Mouse (Mus musculus): ENCODE results near the gene Impdh1.
"Not testable (repeated sequence)": the region's sequence is repeated elsewhere in the genome, so short reads cannot be mapped to it uniquely, and the experiment has no call there.

Gene Impdh1

GRCm38 (mm10) chr6:29215881-29216501 is at the start of gene Impdh1:
Impdh1 (minus strand) TSS chr6:29216364.
- DNase-seq (ENCODE audit: low read depth, low spot score), result peak; percentile 53

- DNase-seq (ENCODE audit: low read depth, low spot score), result no peak
Measured at GRCm38 (mm10) chr6:29264456-29264781, 48.3 kb upstream of the Impdh1 start.

GRCm38 (mm10) chr6:29263650-29264455 is 47.7 kb upstream of the Impdh1 start:
- peak; percentile 85 for DNase-seq (ENCODE audit: low read depth, low spot score)

GRCm38 (mm10) chr6:29261831-29262230 is 45.7 kb upstream of the Impdh1 start:
- DNase-seq (ENCODE audit: low read depth, low spot score), result peak; percentile 32

- no peak for DNase-seq (ENCODE audit: low read depth, low spot score)
Measured at GRCm38 (mm10) chr6:29259418-29259817, 43.3 kb upstream of the Impdh1 start.

GRCm38 (mm10) chr6:29247072-29247471 is 30.9 kb upstream of the Impdh1 start:
- no peak for DNase-seq (ENCODE audit: low read depth, low spot score)

- no peak for DNase-seq (ENCODE audit: low read depth, low spot score)
Measured at GRCm38 (mm10) chr6:29246585-29246984, 30.4 kb upstream of the Impdh1 start.

GRCm38 (mm10) chr6:29246183-29246582 is 30.0 kb upstream of the Impdh1 start:
- no peak for DNase-seq (ENCODE audit: low read depth, low spot score)

- no peak for DNase-seq (ENCODE audit: low read depth, low spot score)
Measured at GRCm38 (mm10) chr6:29245272-29246120, 29.3 kb upstream of the Impdh1 start.

GRCm38 (mm10) chr6:29242265-29242664 is 26.1 kb upstream of the Impdh1 start:
- DNase-seq (ENCODE audit: low read depth, low spot score), result no peak

GRCm38 (mm10) chr6:29241697-29242096 is 25.5 kb upstream of the Impdh1 start:
- no peak for DNase-seq (ENCODE audit: low read depth, low spot score)

GRCm38 (mm10) chr6:29240806-29241205 is 24.6 kb upstream of the Impdh1 start:
- peak; percentile 42 for DNase-seq (ENCODE audit: low read depth, low spot score)

- no peak for DNase-seq (ENCODE audit: low read depth, low spot score)
Measured at GRCm38 (mm10) chr6:29234272-29234671, 18.1 kb upstream of the Impdh1 start.

GRCm38 (mm10) chr6:29233710-29234109 is 17.5 kb upstream of the Impdh1 start:
- no peak for DNase-seq (ENCODE audit: low read depth, low spot score)

- DNase-seq (ENCODE audit: low read depth, low spot score), result no peak
Measured at GRCm38 (mm10) chr6:29232321-29232720, 16.2 kb upstream of the Impdh1 start.

GRCm38 (mm10) chr6:29231799-29232198 is 15.6 kb upstream of the Impdh1 start:
- DNase-seq (ENCODE audit: low read depth, low spot score), result no peak

- no peak for DNase-seq (ENCODE audit: low read depth, low spot score)
Measured at GRCm38 (mm10) chr6:29230386-29230785, 14.2 kb upstream of the Impdh1 start.

- no peak for DNase-seq (ENCODE audit: low read depth, low spot score)
Measured at GRCm38 (mm10) chr6:29229265-29229913, 13.2 kb upstream of the Impdh1 start.

GRCm38 (mm10) chr6:29217717-29218116 is 1.6 kb upstream of the Impdh1 start:
- DNase-seq (ENCODE audit: low read depth, low spot score), result not testable (repeated sequence)

GRCm38 (mm10) chr6:29215181-29215580 is 983 bp downstream of the Impdh1 start:
- no peak for DNase-seq (ENCODE audit: low read depth, low spot score)

GRCm38 (mm10) chr6:29214776-29215175 is 1.4 kb downstream of the Impdh1 start:
- DNase-seq (ENCODE audit: low read depth, low spot score), result no peak

GRCm38 (mm10) chr6:29214245-29214644 is 1.9 kb downstream of the Impdh1 start:
- DNase-seq (ENCODE audit: low read depth, low spot score), result no peak
